Mouse (Mus musculus) hindbrain, embryonic 11.5 days (tissue): ENCODE data around the gene Farp1. TPM values are rescaled to one million over a fixed set of nuclear protein-coding genes. Genes with fewer than 3 reads are reported as not detected.

Experiments used
- ATAC-seq: fragments of 200-750 bp; cut with Nextera tagmentation; 2 replicates; pipeline ENCODE4 v1.8.0; 2017; ENCODE audit warnings: mild to moderate bottlenecking, moderate TSS enrichment, moderate library complexity; ENCODE audit not compliant: low FRiP score
- DNase-seq: peaks from one replicate; pipeline ENCODE4 v3.0.0-alpha.2; 2015; ENCODE audit warnings: low spot score
- H3K27ac ChIP-seq: fragments of 300-500 bp; sonication (generic); 2 replicates; pipeline ENCODE4 v1.5.1; 2014; ENCODE audit warnings: mild to moderate bottlenecking, low read depth, low read length
- H3K27me3 ChIP-seq: fragments of 300-500 bp; sonication (generic); 2 replicates; pipeline ENCODE4 v1.6.1; 2014; ENCODE audit warnings: mild to moderate bottlenecking, low read length, moderate library complexity, mixed read lengths; ENCODE audit not compliant: control insufficient read depth, insufficient read depth
- H3K36me3 ChIP-seq: fragments of 300-500 bp; sonication (generic); 2 replicates; pipeline ENCODE4 v1.6.1; 2014; ENCODE audit warnings: mild to moderate bottlenecking, low read length, moderate library complexity, mixed read lengths; ENCODE audit not compliant: control insufficient read depth, insufficient read depth
- H3K4me1 ChIP-seq: fragments of 300-500 bp; sonication (generic); replicated peaks from 2 replicates; pipeline ENCODE4 v1.6.1; 2014; ENCODE audit warnings: low read length, mixed read lengths; ENCODE audit not compliant: control insufficient read depth, insufficient read depth
- H3K4me2 ChIP-seq: fragments of 300-500 bp; sonication (generic); replicated peaks from 2 replicates; pipeline ENCODE4 v1.6.1; 2014; ENCODE audit warnings: mild to moderate bottlenecking, low read depth, low read length
- H3K4me3 ChIP-seq: fragments of 300-500 bp; sonication (generic); 2 replicates; pipeline ENCODE4 v1.5.1; 2014; ENCODE audit warnings: low read depth, low read length
- H3K9ac ChIP-seq: fragments of 300-500 bp; sonication (generic); 2 replicates; pipeline ENCODE4 v1.6.1; 2014; ENCODE audit warnings: low read depth, low read length
- H3K9me3 ChIP-seq: fragments of 300-500 bp; sonication (generic); 2 replicates; pipeline ENCODE4 v1.6.1; 2016; ENCODE audit warnings: low read length; ENCODE audit not compliant: control insufficient read depth
- WGBS: fragments of 180-500 bp; shearing (Covaris S2); extraction: QIAGEN DNeasy Blood & Tissue Kit; methylation state at CpG from one replicate; pipeline ENCODE4 v1.1.7; 2014; 5-methylcytosine and 5-hydroxymethylcytosine counted together
- polyA plus RNA-seq: library from polyadenylated mRNA; unstranded; fragments of >200 nt; fragmentation: Nextera tagmentation; extraction: Ambion mirVana; gene quantifications from 2 replicates; pipeline ENCODE4 v1.2.1, GENCODE M21; 2014

Gene Farp1
- polyA plus RNA-seq, 1 experiment from 2014 or later, result 32.5 TPM

DNA sequence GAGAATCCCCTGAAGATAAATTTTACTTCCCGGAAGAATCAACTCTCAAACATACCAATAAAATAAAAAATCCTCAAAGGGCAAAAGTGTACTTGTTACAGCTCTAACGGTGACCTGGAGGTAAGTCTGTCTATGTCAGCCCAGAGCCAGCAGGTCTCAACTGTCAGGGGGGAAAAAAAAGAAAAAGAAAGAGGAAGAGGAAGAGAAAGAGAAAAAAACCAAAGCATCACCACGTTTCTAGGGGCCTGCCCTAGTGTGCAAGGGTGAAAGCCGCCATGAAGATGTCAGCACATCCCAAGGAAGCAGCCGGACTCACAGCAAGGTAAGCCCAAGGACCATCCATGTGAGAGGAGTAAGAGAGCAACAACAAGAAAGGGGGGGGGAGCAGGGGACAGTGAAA lies 293.9 kb downstream of the Farp1 start:
- Histone ChIP-seq H3K27ac (no peak overlapping the region), H3K4me1 (no peaks in the 10 kb centered on the region), H3K4me2 (no peak overlapping the region), H3K9me3 (no peaks in the 10 kb centered on the region), H3K36me3 (no peaks in the 10 kb centered on the region), H3K4me3 (no peak overlapping the region), H3K9ac (no peak overlapping the region), H3K27me3 (no peaks in the 10 kb centered on the region)
- 85% methylated on average over 5 of the region's 5 CpGs for WGBS
- no peak for DNase-seq
- no peak for ATAC-seq

DNA sequence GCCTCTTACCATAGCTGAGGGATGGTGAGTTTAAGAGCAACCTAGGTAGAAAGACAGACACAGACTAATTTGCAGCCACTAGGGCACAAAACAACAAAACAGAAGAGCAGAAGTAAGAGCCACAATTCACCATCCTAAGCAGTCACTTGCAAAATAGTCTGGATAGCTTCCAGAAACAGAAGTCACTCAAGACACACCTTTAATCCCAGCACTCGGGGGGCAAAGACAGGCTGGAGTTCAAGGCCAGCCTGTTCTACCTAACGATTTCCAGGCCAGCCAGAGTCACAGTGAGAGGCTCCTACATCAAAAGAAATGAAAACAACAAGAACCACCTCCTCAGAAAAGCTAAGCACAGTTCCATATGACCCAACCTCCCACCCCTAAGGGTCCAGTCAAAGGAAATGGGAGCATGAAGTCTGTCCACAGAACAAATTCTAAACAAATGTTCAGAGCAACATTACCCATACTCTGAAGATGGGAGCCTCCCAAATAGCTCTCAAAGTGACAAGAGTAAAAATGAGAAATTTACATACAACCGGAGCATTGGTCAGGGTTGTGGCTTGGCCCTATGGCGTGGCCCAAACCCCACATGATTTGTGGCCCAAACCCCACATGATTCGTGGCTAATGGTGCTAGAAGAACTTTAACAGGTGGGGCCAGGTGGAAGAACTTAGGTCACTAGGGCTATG lies 294.5 kb downstream of the Farp1 start:
- Histone ChIP-seq H3K9me3 (no peaks in the 10 kb centered on the region), H3K4me3 (no peak overlapping the region), H3K4me1 (no peaks in the 10 kb centered on the region), H3K36me3 (no peaks in the 10 kb centered on the region), H3K4me2 (no peak overlapping the region), H3K27me3 (no peaks in the 10 kb centered on the region), H3K9ac (no peak overlapping the region), H3K27ac (no peak overlapping the region)
- ATAC-seq, result no peak
- WGBS, result 81% methylated on average over 5 of the region's 5 CpGs
- DNase-seq, result no peak

GRCm38 (mm10) chr14:121330090-121330408 lies 295.0 kb downstream of the Farp1 start:
- H3K36me3 ChIP-seq, result no peaks in the 10 kb centered on the region
- no peaks in the 10 kb centered on the region for H3K9me3 ChIP-seq
- no peaks in the 10 kb centered on the region for H3K4me1 ChIP-seq
- H3K4me3 ChIP-seq, result no peak overlapping the region
- DNase-seq, result no peak
- no peaks in the 10 kb centered on the region for H3K27me3 ChIP-seq
- no peak for ATAC-seq
- no peak overlapping the region for H3K4me2 ChIP-seq
- WGBS, result 84% methylated on average over 3 of the region's 3 CpGs
- H3K27ac ChIP-seq, result no peak overlapping the region
- no peak overlapping the region for H3K9ac ChIP-seq

Other genes starting within 250 kb of the Farp1 start
- 120 and 132 TPM in 2 replicates for gene Ipo5, start 124.0 kb upstream of the Farp1 start, polyA plus RNA-seq